Mouse (Mus musculus) limb, embryonic 14.5 days (tissue): ENCODE data around the gene 1700007K13Rik. TPM values are rescaled to one million over a fixed set of nuclear protein-coding genes. Genes with fewer than 3 reads are reported as not detected.
A peak's percentile ranks its signal among the peaks of the same experiment; 100 is the strongest.

Experiments used
- ATAC-seq: fragments of 200-750 bp; cut with Nextera tagmentation; 2 replicates; pipeline ENCODE4 v1.8.0; 2017; ENCODE audit warnings: low read depth, moderate number of reproducible peaks, moderate TSS enrichment; ENCODE audit not compliant: low FRiP score
- DNase-seq: peaks from one replicate; pipeline ENCODE4 v3.0.0-alpha.2; 2015; ENCODE audit warnings: low spot score
- H3K27ac ChIP-seq: fragments of 300-500 bp; sonication (generic); replicated peaks from 2 replicates; pipeline ENCODE4 v1.5.1; 2014; ENCODE audit warnings: low read depth, mild to moderate bottlenecking, low read length, moderate library complexity, mixed read lengths
- H3K27me3 ChIP-seq: fragments of 300-500 bp; sonication (generic); 2 replicates; pipeline ENCODE4 v1.6.1; 2014; ENCODE audit warnings: low read length, mixed read lengths; ENCODE audit not compliant: control insufficient read depth, insufficient read depth
- H3K36me3 ChIP-seq: fragments of 300-500 bp; sonication (generic); 2 replicates; pipeline ENCODE4 v1.6.1; 2014; ENCODE audit warnings: mild to moderate bottlenecking, low read length, moderate library complexity, mixed read lengths; ENCODE audit not compliant: control insufficient read depth, insufficient read depth
- H3K4me1 ChIP-seq: fragments of 300-500 bp; sonication (generic); 2 replicates; pipeline ENCODE4 v1.6.1; 2014; ENCODE audit warnings: antibody characterized with exemption, low read length, mixed read lengths; ENCODE audit not compliant: control insufficient read depth, insufficient read depth
- H3K4me2 ChIP-seq: fragments of 300-500 bp; sonication (generic); replicated peaks from 2 replicates; pipeline ENCODE4 v1.6.1; 2014; ENCODE audit warnings: low read depth, mild to moderate bottlenecking, low read length, moderate library complexity; ENCODE audit not compliant: severe bottlenecking
- H3K4me3 ChIP-seq: fragments of 300-500 bp; sonication (generic); replicated peaks from 2 replicates; pipeline ENCODE4 v1.5.1; 2014; ENCODE audit warnings: low read length
- H3K9ac ChIP-seq: fragments of 300-500 bp; sonication (generic); 2 replicates; pipeline ENCODE4 v1.6.1; 2014; ENCODE audit warnings: mild to moderate bottlenecking, low read depth, low read length, moderate library complexity; ENCODE audit not compliant: severe bottlenecking
- H3K9me3 ChIP-seq: fragments of 300-500 bp; sonication (generic); 2 replicates; pipeline ENCODE4 v1.6.1; 2016; ENCODE audit warnings: low read length; ENCODE audit not compliant: control insufficient read depth
- POLR2A ChIP-seq: fragments of 200-500 bp; IDR thresholded peaks from 2 replicates; pipeline ENCODE4 v1.8.0; 2012; ENCODE audit warnings: inconsistent platforms, mild to moderate bottlenecking, moderate library complexity, borderline replicate concordance; ENCODE audit not compliant: insufficient read depth, insufficient read length; ENCODE audit errors: extremely low read depth
- WGBS: fragments of 180-500 bp; shearing (Covaris S2); extraction: QIAGEN DNeasy Blood & Tissue Kit; methylation state at CpG from one replicate; pipeline ENCODE4 v1.1.7; 2014; 5-methylcytosine and 5-hydroxymethylcytosine counted together
- polyA plus RNA-seq, 2 experiments: library from polyadenylated mRNA; depleted of rRNA in 1 of 2; stranded (reverse) in 1 of 2; unstranded in 1 of 2; fragments of >200 nt; fragmentation: Nextera tagmentation in 1 of 2; extraction: Ambion mirVana in 1 of 2; gene quantifications; 2 replicates each; pipeline versions ENCODE4 v1.2.1 to v1.2.3; 2012 to 2014

1700007K13Rik gene
- polyA plus RNA-seq, 2 experiments, result 0.55 to 0.63 TPM

DNA sequence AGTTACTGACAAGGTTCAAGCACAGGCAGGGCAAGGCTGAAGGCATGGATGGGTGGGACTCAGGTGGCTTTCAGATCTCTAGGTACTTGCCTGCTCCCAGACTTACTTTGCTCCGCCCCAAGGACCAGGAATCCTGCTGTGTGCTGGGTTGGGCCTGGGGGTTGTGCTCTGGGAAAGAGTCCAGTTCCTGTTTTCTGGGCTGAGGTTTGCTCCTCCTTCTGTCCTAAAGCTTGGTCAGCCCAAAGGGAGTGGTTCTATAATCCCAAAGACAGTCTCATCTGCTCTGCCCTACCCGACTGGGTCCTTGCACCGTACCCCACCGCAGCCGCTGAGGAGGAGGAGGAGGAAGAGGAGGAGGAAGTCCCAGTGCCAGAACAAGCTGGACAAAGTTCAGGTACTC, 30.5 kb upstream of the 1700007K13Rik start, which contains the start of gene Gbgt1:
TSS of gene Gbgt1 (plus strand) at position 221 of the 400 bp plus-strand sequence.
- Histone ChIP-seq H3K36me3 (no peaks in the 10 kb centered on the region), H3K4me1 (no peaks in the 10 kb centered on the region), H3K4me3 (no peak within 1 kb of the TSS), H3K4me2 (no peak within 1 kb of the TSS), H3K9ac (no peak within 1 kb of the TSS), H3K27me3 (no peaks in the 10 kb centered on the region), H3K27ac (peak within 1 kb of the TSS; percentile 45), H3K9me3 (no peaks in the 10 kb centered on the region)
- WGBS, result 84% methylated on average over 5 of the region's 5 CpGs
- ATAC-seq (no peak), DNase-seq (no peak)
- no peak for TF ChIP-seq POLR2A

DNA sequence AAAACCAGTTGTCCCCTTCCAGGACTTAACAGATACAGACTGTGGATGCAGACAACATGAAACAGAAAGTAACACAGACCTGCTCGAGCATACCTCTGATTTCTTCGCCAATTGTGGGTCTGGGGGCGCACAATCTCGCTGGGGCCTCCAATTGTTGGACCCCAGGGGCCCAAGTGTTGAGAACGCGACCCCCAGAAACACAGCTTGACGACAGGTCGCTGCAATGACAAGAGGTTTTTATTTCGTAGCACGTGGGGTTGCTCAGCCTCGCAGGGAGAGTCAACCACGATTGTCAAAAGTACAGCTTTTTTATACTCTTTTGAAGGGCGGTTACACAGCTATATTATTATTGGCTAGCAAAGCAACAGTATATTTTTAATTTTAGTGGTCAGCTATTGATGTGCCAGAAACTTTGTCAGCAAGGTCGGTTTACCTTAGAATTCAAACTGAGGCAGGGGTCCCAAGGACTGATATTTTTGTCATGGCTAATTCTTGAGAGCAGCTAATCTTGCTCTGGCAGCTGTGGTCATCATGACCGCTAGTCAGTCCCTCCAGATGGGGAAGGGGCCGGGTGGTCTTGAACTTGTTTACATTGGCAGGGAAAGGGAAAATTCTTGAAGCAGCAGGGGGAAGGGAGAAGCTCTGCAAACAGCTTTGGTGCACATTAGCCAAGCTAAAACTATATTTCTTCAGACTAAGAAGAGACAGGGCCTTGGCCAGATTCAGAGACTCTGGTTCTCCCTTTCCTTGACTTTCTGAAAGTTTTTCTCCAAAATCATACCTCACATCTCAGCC, 29.9 kb upstream of the 1700007K13Rik start:
- peak overlapping the region; percentile 45 for H3K27ac ChIP-seq
- no peak for ATAC-seq

DNA sequence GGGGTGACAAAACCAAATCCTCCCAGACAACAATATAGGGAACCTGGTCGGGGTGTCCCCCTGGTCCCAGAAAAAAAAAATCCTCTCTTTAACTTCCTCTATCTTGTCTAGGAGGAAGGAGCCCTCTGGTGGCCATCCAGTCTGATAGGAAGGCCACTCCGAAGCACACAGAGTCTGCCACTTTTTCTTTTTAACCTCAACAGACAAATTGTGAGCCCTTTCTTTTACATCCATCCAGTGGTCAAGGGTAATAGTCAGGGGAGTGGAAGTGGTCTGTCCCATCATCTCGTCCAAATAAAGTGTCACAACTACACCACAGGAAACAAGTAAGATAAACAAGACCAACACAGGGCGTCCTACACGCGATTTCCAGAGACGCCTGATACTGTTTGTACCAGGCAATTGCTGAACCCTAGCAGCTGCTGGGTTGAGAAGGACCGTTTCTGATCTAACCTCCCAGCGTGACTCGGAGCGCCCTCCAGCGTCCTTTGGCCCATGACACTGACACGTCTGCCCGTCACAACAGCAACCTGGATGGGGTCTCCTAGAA, 29.1 kb upstream of the 1700007K13Rik start:
- no peak for ATAC-seq
- no peak for TF ChIP-seq POLR2A
- no peaks in the 10 kb centered on the region for H3K4me1 ChIP-seq
- no peak overlapping the region for H3K27ac ChIP-seq
- no peaks in the 10 kb centered on the region for H3K27me3 ChIP-seq
- 87% methylated on average over 14 of the region's 14 CpGs for WGBS
- no peak overlapping the region for H3K9ac ChIP-seq
- no peak overlapping the region for H3K4me2 ChIP-seq
- H3K9me3 ChIP-seq, result no peaks in the 10 kb centered on the region
- DNase-seq, result no peak
- H3K4me3 ChIP-seq, result no peak overlapping the region
- H3K36me3 ChIP-seq, result no peaks in the 10 kb centered on the region

More for the DNA sequence above, 29.9 kb upstream of the 1700007K13Rik start:
- TF ChIP-seq POLR2A, result no peak
- Histone ChIP-seq H3K4me1 (no peaks in the 10 kb centered on the region), H3K9me3 (no peaks in the 10 kb centered on the region), H3K9ac (no peak overlapping the region), H3K36me3 (no peaks in the 10 kb centered on the region), H3K27me3 (no peaks in the 10 kb centered on the region), H3K4me3 (no peak overlapping the region), H3K4me2 (no peak overlapping the region)
- no peak for DNase-seq
- WGBS, result 76% methylated on average over 16 of the region's 16 CpGs

DNA sequence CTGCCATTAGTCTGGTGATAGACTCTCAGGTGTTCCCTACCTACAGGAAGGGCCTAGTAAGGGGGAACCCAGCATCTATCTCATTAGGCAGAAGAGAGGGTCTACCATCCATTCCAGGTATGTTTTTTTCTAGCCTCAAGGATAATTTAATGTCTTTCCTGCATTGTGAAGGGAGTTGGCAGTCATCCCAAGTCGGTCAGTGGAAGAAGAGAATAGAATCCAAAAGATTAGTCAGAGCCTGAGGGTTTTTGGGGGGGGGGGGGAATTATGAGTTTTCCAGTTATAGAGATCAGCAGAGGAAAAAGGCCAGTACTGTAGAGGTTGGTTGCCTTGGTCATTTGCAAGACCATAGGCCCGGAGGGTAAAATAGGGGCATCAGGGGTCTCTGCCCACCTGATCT, 28.4 kb upstream of the 1700007K13Rik start:
- Histone ChIP-seq H3K27ac (no peak overlapping the region), H3K4me1 (no peaks in the 10 kb centered on the region), H3K27me3 (no peaks in the 10 kb centered on the region), H3K9ac (no peak overlapping the region), H3K4me3 (no peak overlapping the region), H3K36me3 (no peaks in the 10 kb centered on the region), H3K9me3 (no peaks in the 10 kb centered on the region), H3K4me2 (no peak overlapping the region)
- DNase-seq (peak; percentile 32), ATAC-seq (no peak)
- WGBS, result 90% methylated on average over 2 of the region's 2 CpGs
- TF ChIP-seq POLR2A, result no peak

DNA sequence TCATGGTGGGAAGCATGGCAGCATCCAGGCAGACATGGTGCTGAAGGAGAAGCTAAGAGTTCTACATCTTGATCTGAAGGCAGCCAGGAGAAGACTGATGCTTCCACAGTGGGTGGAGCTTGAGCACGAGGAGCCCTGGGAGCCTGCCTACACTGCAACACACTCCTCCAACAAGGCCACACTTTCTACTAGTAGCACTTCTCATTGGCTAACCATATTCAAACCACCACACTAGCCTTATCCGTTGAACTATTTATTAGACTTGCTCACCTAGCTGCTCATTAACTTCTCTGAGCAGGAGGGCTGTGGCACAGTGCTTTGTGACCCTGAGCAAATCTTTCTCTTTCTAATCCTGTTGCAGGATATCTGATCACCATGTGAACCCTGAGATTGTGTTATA, 17.7 kb upstream of the 1700007K13Rik start:
- Histone ChIP-seq H3K4me1 (0 out of 2 replicates have a peak, but pooled peaks cover 2% of the 10 kb centered on the region), H3K4me2 (no peak overlapping the region), H3K9me3 (no peaks in the 10 kb centered on the region), H3K9ac (no peak overlapping the region), H3K36me3 (no peaks in the 10 kb centered on the region), H3K4me3 (no peak overlapping the region), H3K27ac (no peak overlapping the region), H3K27me3 (no peaks in the 10 kb centered on the region)
- 57% methylated on average over 2 of the region's 2 CpGs for WGBS
- TF ChIP-seq POLR2A, result no peak
- DNase-seq (no peak), ATAC-seq (no peak)
